Mouse (Mus musculus): Measurements from ENCODE around the gene Lipe.

- TF ChIP-seq TAL1 (IDR thresholded peaks at IDR 0.05; ENCODE audit: low read length) = no peak
- no peak for TF ChIP-seq GATA1 (IDR thresholded peaks at IDR 0.05; ENCODE audit: low read length)
Observed at GRCm38 (mm10) chr7:25383891-25384290, 14.6 kb downstream of the Lipe start.
